In genomic region chr10:62339211-62340094, GRCm38 (mm10) we compare ENCODE assay signal across 8 mouse cellular contexts. TPM values are rescaled to one million over a fixed set of nuclear protein-coding genes. Genes with fewer than 3 reads are reported as not detected.
A peak's percentile ranks its signal among the peaks of the same experiment; 100 is the strongest.
DNase-seq lines count a peak whose midpoint lies in the region; ATAC-seq lines count a peak whose summit lies in the region.

No protein-coding gene starts in this region.

- intact Hi-C loops in gastrocnemius, postnatal 14 days (cut with DNase I; ENCODE audit: low total_unique reads) = loop anchor here (5.0 to 10.0 kb wide), 2 partner anchors 62 to 65 kb away; no protein-coding TSS in a partner anchor

- peak; percentile 41 for DNase-seq in ovary, postnatal 36 days (ENCODE audit: low spot score)
- DNase-seq in ovary, postnatal 14 days (ENCODE audit: low spot score) = no peak
- peak; percentile 69 to 80 for DNase-seq in cerebellum, postnatal 25 days
- DNase-seq in gastrocnemius, postnatal 14 days = peak; percentile 54
- peak; percentile 64 for DNase-seq in intestine, embryonic 14.5 days (ENCODE audit: low spot score)
- DNase-seq in thymus, adult 18-20 months = peak; percentile 62 to 77

- H3K4me2 ChIP-seq in intestine, embryonic 14.5 days (ENCODE audit: low read length) = peak overlapping the region; percentile 69
- H3K4me2 ChIP-seq in limb, embryonic 15.5 days = peak overlapping the region; percentile 83
- peak overlapping the region; percentile 83 for H3K4me2 ChIP-seq in midbrain, embryonic 15.5 days

- no peaks in the 10 kb centered on the region for H3K9me3 ChIP-seq in intestine, embryonic 14.5 days (ENCODE audit: control insufficient read depth, low read length)
- H3K9me3 ChIP-seq in limb, embryonic 15.5 days = no peaks in the 10 kb centered on the region
- H3K9me3 ChIP-seq in midbrain, embryonic 15.5 days = no peaks in the 10 kb centered on the region

- peaks cover 12% of the 10 kb centered on the region for H3K4me1 ChIP-seq in intestine, embryonic 14.5 days (replicated peaks; ENCODE audit: control insufficient read depth, insufficient read depth, low read length)
- H3K4me1 ChIP-seq in limb, embryonic 15.5 days = peaks cover 55% of the 10 kb centered on the region
- peaks cover 46% of the 10 kb centered on the region for H3K4me1 ChIP-seq in midbrain, embryonic 15.5 days

- no peaks in the 10 kb centered on the region for H3K36me3 ChIP-seq in intestine, embryonic 14.5 days (ENCODE audit: control insufficient read depth, insufficient read depth, low read length)
- no peaks in the 10 kb centered on the region for H3K36me3 ChIP-seq in limb, embryonic 15.5 days
- no peaks in the 10 kb centered on the region for H3K36me3 ChIP-seq in midbrain, embryonic 15.5 days (replicated peaks)

- peak overlapping the region; percentile 45 for H3K9ac ChIP-seq in intestine, embryonic 14.5 days (ENCODE audit: low read length)
- H3K9ac ChIP-seq in limb, embryonic 15.5 days = peak overlapping the region; percentile 52
- peak overlapping the region; percentile 87 for H3K9ac ChIP-seq in midbrain, embryonic 15.5 days

- peak overlapping the region; percentile 70 for H3K4me3 ChIP-seq in intestine, embryonic 14.5 days (ENCODE audit: low read depth, low read length)
- peak overlapping the region; percentile 80 for H3K4me3 ChIP-seq in limb, embryonic 15.5 days
- peak overlapping the region; percentile 89 for H3K4me3 ChIP-seq in midbrain, embryonic 15.5 days

- H3K27ac ChIP-seq in intestine, embryonic 14.5 days (ENCODE audit: low read depth) = peak overlapping the region; percentile 86
- peak overlapping the region; percentile 92 for H3K27ac ChIP-seq in limb, embryonic 15.5 days
- peak overlapping the region; percentile 91 for H3K27ac ChIP-seq in midbrain, embryonic 15.5 days

- 5% methylated on average over 45 of the region's 45 CpGs for WGBS in intestine, embryonic 14.5 days
- whole genome bisulfite sequencing in limb, embryonic 15.5 days = 1% methylated on average over 45 of the region's 45 CpGs
- 2% methylated on average over 45 of the region's 45 CpGs for WGBS in midbrain, embryonic 15.5 days

- ATAC-seq in intestine, embryonic 14.5 days (replicated peaks; ENCODE audit: low FRiP score, low TSS enrichment, low read depth) = peak; percentile 33
- ATAC-seq in limb, embryonic 15.5 days (ENCODE audit: insufficient number of reproducible peaks, low FRiP score, low TSS enrichment, low read depth) = peak; percentile 18
- ATAC-seq in midbrain, embryonic 15.5 days (replicated peaks) = peak; percentile 67

- no peaks in the 10 kb centered on the region for H3K27me3 ChIP-seq in intestine, embryonic 14.5 days (replicated peaks; ENCODE audit: control insufficient read depth, insufficient read depth, low read length)
- H3K27me3 ChIP-seq in limb, embryonic 15.5 days = no peaks in the 10 kb centered on the region
- no peaks in the 10 kb centered on the region for H3K27me3 ChIP-seq in midbrain, embryonic 15.5 days (replicated peaks)

RNA-seq across cellular contexts. Expression of gene Hk1, which starts 40.3 kb away (rescaled TPM):
- 10 to 100 TPM; 12.6 to 16.3 TPM for total RNA-seq in gastrocnemius, postnatal 14 days (2021)
- 20.3 and 24.1 TPM in 2 replicates for polyA plus RNA-seq in intestine, embryonic 14.5 days (2014; fragmentation: Nextera tagmentation; extraction: Ambion mirVana)
- polyA plus RNA-seq in limb, embryonic 15.5 days (2015; fragmentation: Nextera tagmentation; extraction: Ambion mirVana) = 48.8 and 48.9 TPM in 2 replicates
- polyA plus RNA-seq in midbrain, embryonic 15.5 days (2015; fragmentation: Nextera tagmentation; extraction: Ambion mirVana) = 126 and 135 TPM in 2 replicates
